Mouse (Mus musculus): Measurements from ENCODE around the gene Ap1g1.

GRCm38 (mm10) chr8:109807401-109808119, 29.2 kb downstream of the Ap1g1 start:
- TF ChIP-seq POLR2A (IDR thresholded peaks at IDR 0.05; ENCODE audit: extremely low read depth, insufficient read depth, low read length) (no peak), CTCF (IDR thresholded peaks at IDR 0.05; ENCODE audit: extremely low read depth, insufficient read depth, low read length) (no peak)
